Mouse (Mus musculus): ENCODE results near the gene Olfr160. TPM values are rescaled to one million over a fixed set of nuclear protein-coding genes. Genes with fewer than 3 reads are reported as not detected.

Gene Olfr160
- not detected in 2 replicates for polyA plus RNA-seq (2016; fragmentation: Nextera tagmentation; extraction: Ambion mirVana)

DNA sequence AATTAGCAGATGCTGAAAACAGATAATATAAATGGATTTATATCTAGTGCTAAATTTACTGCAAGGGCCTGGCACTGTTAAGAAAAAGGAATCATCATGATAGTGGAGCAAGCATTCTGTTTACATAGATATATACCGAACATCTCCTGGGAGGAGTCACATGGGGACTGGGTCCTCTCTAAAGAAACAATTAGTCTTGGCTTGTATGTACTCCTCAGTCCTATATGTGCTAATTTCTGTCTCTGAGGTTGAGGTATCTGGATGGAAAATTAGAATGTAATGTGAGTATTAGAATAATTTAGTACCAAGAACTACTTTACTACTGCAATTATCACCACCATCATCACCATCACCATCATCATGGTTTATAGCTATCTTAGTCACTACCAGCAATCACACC lies at the start of gene Olfr160:
Gene Olfr160, minus strand, starts transcription at position 101 of the 400 bp plus-strand sequence.
- Histone ChIP-seq H3K4me3 (no peak within 1 kb of the TSS), H3K9me3 (no peaks in the 10 kb centered on the region), H3K27ac (replicated peaks) (no peak within 1 kb of the TSS), H3K27me3 (replicated peaks; ENCODE audit: low read depth, poor library complexity, severe bottlenecking) (no peaks in the 10 kb centered on the region), H3K4me1 (no peaks in the 10 kb centered on the region), H3K36me3 (replicated peaks) (no peaks in the 10 kb centered on the region)
- DNase-seq (ENCODE audit: low spot score), result no peak
- WGBS, result 84% methylated on average over 1 of the region's 1 CpGs

DNA sequence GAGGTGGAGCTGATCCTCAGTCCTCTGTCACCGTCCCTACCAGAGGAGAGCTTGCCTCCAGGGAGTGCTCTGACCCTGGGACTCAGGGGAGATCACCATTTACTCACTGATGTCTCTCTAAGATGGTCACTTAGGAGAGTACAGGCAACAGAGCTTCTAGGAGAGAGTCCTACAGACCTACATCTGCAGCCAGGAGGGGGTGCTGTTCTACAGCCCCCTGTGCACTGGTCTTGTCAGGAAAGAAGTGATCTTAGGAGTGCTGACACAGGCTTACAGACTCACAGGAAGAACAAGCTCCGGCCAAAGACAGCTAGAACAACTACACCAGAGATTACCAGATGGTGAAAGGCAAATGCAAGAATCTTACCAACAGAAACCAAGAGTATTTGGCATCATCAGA lies 46.5 kb upstream of the Olfr160 start:
- no peaks in the 10 kb centered on the region for H3K4me1 ChIP-seq
- H3K4me3 ChIP-seq, result no peak overlapping the region
- no peaks in the 10 kb centered on the region for H3K36me3 ChIP-seq (replicated peaks)
- no peak overlapping the region for H3K27ac ChIP-seq (replicated peaks)
- no peaks in the 10 kb centered on the region for H3K9me3 ChIP-seq
- no peaks in the 10 kb centered on the region for H3K27me3 ChIP-seq (replicated peaks; ENCODE audit: low read depth, poor library complexity, severe bottlenecking)
- WGBS, result 58% methylated on average over 2 of the region's 2 CpGs
- no peak for DNase-seq (ENCODE audit: low spot score)

DNA sequence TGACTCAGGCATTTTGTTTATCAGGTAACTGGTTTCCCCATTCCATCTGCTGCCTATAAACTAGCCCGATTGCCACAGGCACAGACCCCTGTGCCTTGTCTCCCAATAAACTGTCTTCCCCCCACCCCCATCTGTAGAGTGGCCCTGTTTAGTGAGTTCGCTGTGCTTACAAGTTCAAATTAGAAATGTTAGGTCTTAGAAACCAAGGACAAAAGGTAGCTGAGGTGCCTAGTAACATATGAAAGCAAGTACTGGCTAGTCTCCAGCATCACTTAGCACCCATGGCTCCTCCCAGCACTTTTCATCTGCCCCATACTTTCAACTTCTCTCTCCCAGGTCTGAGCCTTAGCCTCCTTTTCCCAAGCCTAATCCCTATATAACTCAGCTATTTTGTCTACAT lies 45.7 kb upstream of the Olfr160 start:
- H3K4me3 ChIP-seq, result no peak overlapping the region
- no peaks in the 10 kb centered on the region for H3K27me3 ChIP-seq (replicated peaks; ENCODE audit: low read depth, poor library complexity, severe bottlenecking)
- H3K4me1 ChIP-seq, result no peaks in the 10 kb centered on the region
- H3K9me3 ChIP-seq, result no peaks in the 10 kb centered on the region
- no peak for DNase-seq (ENCODE audit: low spot score)
- H3K36me3 ChIP-seq (replicated peaks), result no peaks in the 10 kb centered on the region
- WGBS, result 87% methylated on average over 2 of the region's 2 CpGs
- no peak overlapping the region for H3K27ac ChIP-seq (replicated peaks)

GRCm38 (mm10) chr9:37752006-37752405 lies 36.0 kb upstream of the Olfr160 start:
- H3K4me1 ChIP-seq, result peaks cover 9% of the 10 kb centered on the region
- 70% methylated on average over 4 of the region's 4 CpGs for WGBS
- H3K36me3 ChIP-seq (replicated peaks), result no peaks in the 10 kb centered on the region
- H3K27ac ChIP-seq (replicated peaks), result no peak overlapping the region
- H3K9me3 ChIP-seq, result no peaks in the 10 kb centered on the region
- no peak overlapping the region for H3K4me3 ChIP-seq
- DNase-seq (ENCODE audit: low spot score), result no peak
- H3K27me3 ChIP-seq (replicated peaks; ENCODE audit: low read depth, poor library complexity, severe bottlenecking), result no peaks in the 10 kb centered on the region

GRCm38 (mm10) chr9:37751467-37751866 lies 35.4 kb upstream of the Olfr160 start:
- no peak for DNase-seq (ENCODE audit: low spot score)
- Histone ChIP-seq H3K4me1 (peaks cover 9% of the 10 kb centered on the region), H3K9me3 (no peaks in the 10 kb centered on the region), H3K27ac (replicated peaks) (no peak overlapping the region), H3K27me3 (replicated peaks; ENCODE audit: low read depth, poor library complexity, severe bottlenecking) (no peaks in the 10 kb centered on the region), H3K36me3 (replicated peaks) (no peaks in the 10 kb centered on the region), H3K4me3 (no peak overlapping the region)
- 66% methylated on average over 2 of the region's 2 CpGs for WGBS

DNA sequence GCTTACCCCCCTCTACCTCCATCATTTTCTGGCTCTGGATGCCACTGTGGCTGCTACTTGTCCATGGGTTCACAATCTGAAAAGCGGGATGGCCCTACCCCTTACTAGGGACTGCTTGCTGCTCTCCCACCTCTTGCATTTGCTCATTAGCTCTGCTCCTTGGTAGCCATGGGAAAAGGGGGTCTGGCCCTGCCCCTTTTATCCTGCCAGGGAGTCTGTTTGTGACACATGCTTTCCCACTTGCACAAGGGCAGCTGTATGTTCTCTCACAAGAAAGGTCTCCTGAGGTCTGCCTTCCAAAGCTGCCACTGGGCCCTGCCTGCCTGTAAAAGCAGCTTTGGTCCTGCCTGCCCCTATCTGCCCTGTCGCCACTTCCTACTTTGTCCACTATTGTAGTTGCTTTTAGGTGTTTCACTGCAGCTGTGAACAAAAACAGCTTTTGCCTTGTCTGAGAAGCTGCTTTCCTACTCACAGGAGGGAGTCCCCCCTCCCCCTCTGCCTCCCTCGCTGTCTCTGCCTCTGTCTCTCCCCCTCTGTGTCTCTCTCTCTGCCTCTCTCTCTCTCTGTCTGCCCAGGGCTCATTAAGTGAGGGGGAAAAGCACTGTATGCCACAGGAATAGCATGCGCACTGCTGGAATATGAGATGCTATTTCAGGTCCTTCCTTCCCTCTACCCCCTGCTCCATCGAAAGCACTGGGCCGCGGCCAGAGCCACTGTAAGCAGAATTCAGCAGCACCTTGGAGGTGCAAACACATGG lies 34.4 kb upstream of the Olfr160 start:
- Histone ChIP-seq H3K4me1 (peaks cover 9% of the 10 kb centered on the region), H3K27ac (replicated peaks) (peak overlapping the region; percentile 59; the same call in 1 of the 2 replicates), H3K27me3 (replicated peaks; ENCODE audit: low read depth, poor library complexity, severe bottlenecking) (no peaks in the 10 kb centered on the region), H3K36me3 (replicated peaks) (no peaks in the 10 kb centered on the region), H3K4me3 (no peak overlapping the region), H3K9me3 (no peaks in the 10 kb centered on the region)
- WGBS, result 28% methylated on average over 7 of the region's 7 CpGs
- peak; percentile 12 for DNase-seq (ENCODE audit: low spot score)

- Histone ChIP-seq H3K36me3 (replicated peaks) (no peaks in the 10 kb centered on the region), H3K27ac (replicated peaks) (no peak within 1 kb of the TSS), H3K9me3 (no peaks in the 10 kb centered on the region), H3K4me1 (no peaks in the 10 kb centered on the region), H3K4me3 (no peak within 1 kb of the TSS), H3K27me3 (replicated peaks; ENCODE audit: low read depth, poor library complexity, severe bottlenecking) (no peaks in the 10 kb centered on the region)
- DNase-seq (ENCODE audit: low spot score), result no peak
Measured at GRCm38 (mm10) chr9:37744806-37745205, 28.8 kb upstream of the Olfr160 start, which contains the start of gene Olfr874. Gene Olfr874, plus strand, starts transcription at chr9:37745106.

DNA sequence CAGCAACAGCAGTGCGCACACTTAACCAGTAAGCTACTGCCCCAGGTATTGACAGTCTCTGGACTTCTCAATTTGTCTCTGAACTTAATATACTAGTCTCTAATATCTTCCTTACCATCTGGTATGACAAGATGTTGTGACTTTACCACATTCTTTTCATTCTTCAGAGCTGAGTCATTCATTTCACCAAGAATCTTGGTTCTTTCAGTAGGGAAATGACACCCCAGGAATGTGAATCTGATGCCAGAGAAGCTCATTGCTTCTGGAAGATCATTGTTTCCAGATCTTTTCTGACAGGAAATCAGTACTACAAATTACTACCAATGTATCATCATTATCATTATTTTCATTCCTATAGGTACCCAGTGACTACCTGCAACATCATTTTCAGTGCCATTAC lies 18.3 kb upstream of the Olfr160 start:
- Histone ChIP-seq H3K27ac (replicated peaks) (no peak overlapping the region), H3K4me1 (no peaks in the 10 kb centered on the region), H3K27me3 (replicated peaks; ENCODE audit: low read depth, poor library complexity, severe bottlenecking) (no peaks in the 10 kb centered on the region), H3K9me3 (no peaks in the 10 kb centered on the region), H3K36me3 (replicated peaks) (no peaks in the 10 kb centered on the region), H3K4me3 (no peak overlapping the region)
- WGBS, result 94% methylated on average over 1 of the region's 1 CpGs
- DNase-seq (ENCODE audit: low spot score), result no peak

DNA sequence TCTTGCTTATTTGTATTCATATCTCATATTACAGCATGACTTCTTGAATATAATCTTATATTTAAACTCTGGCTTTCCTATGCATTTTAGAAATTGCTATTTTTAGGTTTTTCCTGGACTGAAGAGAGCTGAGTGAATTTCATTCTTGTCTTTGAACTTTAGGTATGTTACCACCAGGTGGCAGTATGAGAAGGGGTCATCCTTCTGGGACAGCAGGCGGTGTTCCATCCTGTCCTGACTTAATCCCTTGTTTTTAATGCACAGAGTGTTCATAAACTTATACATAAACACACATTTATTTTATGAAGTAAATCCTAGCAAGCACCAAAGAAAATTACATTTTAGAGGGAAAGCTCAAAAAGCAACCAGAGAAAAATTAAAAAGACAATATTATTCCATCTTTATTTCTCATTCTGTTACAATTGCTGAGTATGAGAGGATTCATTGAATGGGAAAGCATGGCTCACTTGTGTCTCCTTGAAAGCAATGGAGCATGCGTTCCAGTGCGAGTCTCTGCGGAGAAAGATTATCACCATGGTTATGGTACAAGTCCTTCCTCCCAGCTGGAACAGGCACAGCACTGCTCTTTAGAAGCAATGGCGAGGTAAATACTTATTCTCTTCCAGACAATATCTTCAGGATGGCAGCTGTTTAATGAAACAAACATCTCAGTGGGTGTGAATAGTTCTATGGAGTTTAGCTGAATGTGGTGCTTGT lies 25.9 kb downstream of the Olfr160 start:
- H3K4me3 ChIP-seq, result no peak overlapping the region
- no peaks in the 10 kb centered on the region for H3K36me3 ChIP-seq (replicated peaks)
- H3K9me3 ChIP-seq, result no peaks in the 10 kb centered on the region
- H3K27me3 ChIP-seq (replicated peaks; ENCODE audit: low read depth, poor library complexity, severe bottlenecking), result no peaks in the 10 kb centered on the region
- H3K4me1 ChIP-seq, result no peaks in the 10 kb centered on the region
- H3K27ac ChIP-seq (replicated peaks), result no peak overlapping the region
- 58% methylated on average over 5 of the region's 5 CpGs for WGBS
- DNase-seq (ENCODE audit: low spot score), result no peak

DNA sequence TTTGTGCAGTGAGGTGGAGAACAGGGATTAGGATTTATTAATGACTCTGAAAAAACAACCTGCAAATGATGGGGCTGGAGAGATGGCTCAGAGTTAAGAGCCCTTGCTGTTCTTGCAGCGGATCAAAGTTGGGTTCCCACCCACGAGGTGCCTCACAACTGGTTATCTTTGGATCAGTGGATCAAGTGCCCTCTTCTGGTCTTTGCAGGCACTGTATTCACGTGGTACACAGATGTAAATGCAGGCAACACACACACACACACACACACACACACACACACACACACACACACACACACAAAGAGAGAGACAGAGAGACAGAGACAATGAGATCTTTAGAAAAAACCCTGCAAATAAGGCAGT lies 28.1 kb downstream of the Olfr160 start:
- WGBS, result 46% methylated on average over 3 of the region's 3 CpGs
- no peaks in the 10 kb centered on the region for H3K4me1 ChIP-seq
- H3K9me3 ChIP-seq, result no peaks in the 10 kb centered on the region
- no peaks in the 10 kb centered on the region for H3K36me3 ChIP-seq (replicated peaks)
- DNase-seq (ENCODE audit: low spot score), result no peak
- H3K4me3 ChIP-seq, result no peak overlapping the region
- no peak overlapping the region for H3K27ac ChIP-seq (replicated peaks)
- H3K27me3 ChIP-seq (replicated peaks; ENCODE audit: low read depth, poor library complexity, severe bottlenecking), result no peaks in the 10 kb centered on the region

DNA sequence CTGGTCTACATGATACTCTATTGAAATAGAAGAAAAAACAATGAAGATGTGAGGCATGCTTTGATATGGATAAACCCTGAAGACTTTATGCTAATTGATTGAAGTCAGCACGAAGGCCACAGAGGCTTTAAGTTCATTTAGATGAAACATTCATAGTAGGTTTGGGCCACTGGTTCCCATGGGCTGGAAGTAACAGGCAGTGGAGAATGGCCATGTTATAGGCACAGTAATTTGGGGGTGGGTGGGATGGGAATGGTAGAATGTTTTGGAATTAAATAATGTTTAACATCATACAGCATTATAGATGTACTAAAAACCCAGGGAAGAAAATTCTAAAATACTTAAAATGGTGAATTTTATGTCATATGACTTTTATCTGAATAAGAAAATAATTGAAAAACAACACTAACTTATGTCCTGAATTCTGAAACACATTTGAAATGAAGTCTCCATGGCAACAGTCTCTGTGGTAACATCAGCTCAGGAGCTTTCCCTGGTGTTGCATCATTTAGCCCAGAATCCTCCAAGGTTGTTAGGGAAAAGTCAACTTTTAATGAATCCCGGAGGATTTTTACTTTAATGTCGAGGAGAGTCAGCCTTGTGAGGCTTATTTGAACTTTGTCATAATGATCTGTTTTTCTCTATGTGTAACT lies 28.6 kb downstream of the Olfr160 start:
- H3K27me3 ChIP-seq (replicated peaks; ENCODE audit: low read depth, poor library complexity, severe bottlenecking), result no peaks in the 10 kb centered on the region
- WGBS, result 81% methylated on average over 3 of the region's 3 CpGs
- no peaks in the 10 kb centered on the region for H3K9me3 ChIP-seq
- H3K36me3 ChIP-seq (replicated peaks), result no peaks in the 10 kb centered on the region
- no peak for DNase-seq (ENCODE audit: low spot score)
- no peak overlapping the region for H3K27ac ChIP-seq (replicated peaks)
- H3K4me1 ChIP-seq, result no peaks in the 10 kb centered on the region
- H3K4me3 ChIP-seq, result no peak overlapping the region

DNA sequence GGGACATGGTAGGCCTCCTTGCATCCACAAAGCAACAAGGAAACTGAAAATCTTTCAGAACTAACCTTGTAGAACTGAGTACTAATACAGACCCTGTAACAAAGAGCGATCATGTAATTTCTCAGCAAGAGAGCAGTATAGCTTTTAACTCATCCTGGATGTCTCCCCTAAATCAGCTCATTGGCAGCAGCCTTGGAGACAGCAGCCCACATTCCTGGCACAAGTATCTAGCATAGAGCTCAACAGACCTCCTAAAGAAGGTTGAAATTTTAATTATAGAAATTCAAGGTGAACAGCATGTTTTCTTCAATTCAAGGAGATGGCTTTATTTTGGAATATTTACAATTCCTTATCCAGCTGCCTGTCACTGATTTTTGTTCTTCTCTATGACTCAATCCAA lies 34.9 kb downstream of the Olfr160 start:
- Histone ChIP-seq H3K27me3 (replicated peaks; ENCODE audit: low read depth, poor library complexity, severe bottlenecking) (no peaks in the 10 kb centered on the region), H3K36me3 (replicated peaks) (no peaks in the 10 kb centered on the region), H3K27ac (replicated peaks) (no peak overlapping the region), H3K4me1 (no peaks in the 10 kb centered on the region), H3K9me3 (no peaks in the 10 kb centered on the region), H3K4me3 (no peak overlapping the region)
- 91% methylated on average over 1 of the region's 1 CpGs for WGBS
- no peak for DNase-seq (ENCODE audit: low spot score)

GRCm38 (mm10) chr9:37675287-37675686 lies 40.8 kb downstream of the Olfr160 start:
- DNase-seq (ENCODE audit: low spot score), result no peak
- WGBS, result 86% methylated on average over 4 of the region's 4 CpGs

More at GRCm38 (mm10) chr9:37675287-37675686, 40.8 kb downstream of the Olfr160 start:
- Histone ChIP-seq H3K4me1 (no peaks in the 10 kb centered on the region), H3K9me3 (0 out of 2 replicates have a peak, but pooled peaks cover 3% of the 10 kb centered on the region), H3K4me3 (no peak overlapping the region), H3K27ac (replicated peaks) (no peak overlapping the region), H3K27me3 (replicated peaks; ENCODE audit: low read depth, poor library complexity, severe bottlenecking) (no peaks in the 10 kb centered on the region), H3K36me3 (replicated peaks) (no peaks in the 10 kb centered on the region)
